Mouse (Mus musculus): ENCODE measurements around the gene Clmn. TPM values are rescaled to one million over a fixed set of nuclear protein-coding genes. Genes with fewer than 3 reads are reported as not detected.

Clmn gene
- total RNA-seq, 1 experiment from 2014 or later: 14.3 TPM

DNA sequence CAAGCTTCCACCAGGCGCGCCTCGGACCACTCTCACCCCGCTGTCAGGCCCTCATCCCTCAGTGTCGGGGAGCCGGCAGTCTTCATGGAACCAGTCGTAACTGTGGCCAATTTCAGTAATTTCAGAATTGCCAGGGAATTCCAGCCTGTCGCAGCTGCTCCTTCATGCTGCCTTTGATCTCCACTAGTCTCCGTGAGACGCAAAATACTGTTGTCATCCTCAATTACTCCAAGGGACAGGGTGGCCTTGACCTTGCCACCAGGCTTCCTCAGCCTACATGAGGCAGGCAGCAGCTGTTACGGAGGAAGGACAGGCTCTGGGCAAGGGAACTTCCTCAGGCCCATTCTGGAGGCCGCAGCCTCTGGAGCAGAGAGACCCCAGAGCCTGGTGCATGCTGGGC lies 15.5 kb upstream of the Clmn start:
- peak; percentile 45 for DNase-seq

DNA sequence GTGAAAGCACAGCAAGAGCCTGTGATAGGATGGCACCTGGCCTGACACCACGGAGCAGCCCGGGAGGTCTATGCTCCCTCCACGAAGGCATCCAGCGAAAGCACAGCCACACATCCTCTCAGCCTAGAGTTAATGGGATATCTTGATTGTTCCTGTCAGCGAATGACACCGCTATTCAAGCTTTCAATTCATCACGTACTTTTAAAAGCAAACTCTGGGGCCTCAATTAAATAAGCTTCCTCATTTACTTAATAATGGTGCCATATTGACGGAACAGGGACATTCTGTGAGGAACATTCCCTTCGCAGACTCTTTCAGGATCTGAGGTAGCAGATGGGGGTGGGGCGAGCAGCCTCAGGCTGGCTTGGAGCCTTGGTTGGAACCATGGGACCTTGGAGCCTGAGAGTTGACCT lies 14.7 kb upstream of the Clmn start:
- no peak for DNase-seq

DNA sequence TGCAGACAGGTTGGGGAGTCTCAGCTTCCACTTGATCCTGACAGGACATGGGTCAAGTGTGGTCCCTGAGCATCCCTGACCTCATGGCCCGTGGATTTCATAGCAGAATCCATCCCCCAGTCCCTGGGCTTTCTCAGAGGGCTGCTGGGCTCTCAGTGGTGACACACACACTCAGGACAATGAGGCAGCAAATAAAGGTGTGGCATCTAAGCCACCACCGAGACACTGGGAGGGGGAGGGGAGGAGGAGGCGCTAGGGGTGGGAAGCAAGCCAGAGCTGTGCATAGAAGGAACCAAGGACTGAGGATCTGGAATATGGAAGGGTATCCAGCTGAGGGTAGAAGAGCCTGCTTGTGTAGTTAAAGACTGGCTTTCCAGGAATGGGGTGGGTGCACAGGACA lies 11.2 kb upstream of the Clmn start:
- no peak for DNase-seq

DNA sequence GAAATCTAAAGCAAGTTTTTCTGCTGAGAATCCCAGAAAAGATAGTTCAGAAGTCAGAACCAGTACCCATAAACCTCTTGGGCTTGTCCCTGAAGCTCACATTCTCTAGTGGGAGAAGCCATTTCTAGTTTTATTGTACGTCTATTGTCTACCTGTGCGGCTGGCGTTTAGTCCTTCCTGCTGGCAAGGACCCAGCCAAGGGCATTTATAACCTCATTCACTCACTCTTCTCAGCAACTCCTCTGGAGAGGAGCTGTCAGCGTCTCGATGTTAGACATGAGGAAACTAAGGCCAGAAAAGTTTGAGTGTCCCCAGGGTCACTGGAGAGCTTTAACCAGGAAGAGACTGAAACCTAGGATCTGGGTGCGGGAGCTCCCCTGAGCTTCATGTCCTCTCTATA lies 7.1 kb upstream of the Clmn start:
- DNase-seq: no peak

DNA sequence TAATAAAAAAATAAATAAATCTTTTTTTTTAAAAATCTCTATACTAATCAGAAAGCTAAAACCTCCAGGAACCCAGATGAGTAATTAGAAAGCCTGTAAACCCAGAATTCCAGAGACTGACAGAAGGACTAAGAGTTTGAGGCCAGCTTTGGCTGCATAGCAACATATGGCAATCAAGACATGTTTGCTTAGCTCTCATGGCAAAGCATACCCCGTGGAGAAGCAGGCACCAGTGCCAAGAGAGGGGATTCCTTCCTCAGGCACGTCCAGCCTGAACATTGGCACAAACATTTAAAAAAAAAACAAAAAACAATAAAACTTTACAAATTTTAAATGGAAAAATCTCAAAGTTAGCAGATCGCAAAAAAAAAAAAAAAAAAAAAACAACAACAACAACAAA lies 4.9 kb upstream of the Clmn start:
- no peak for DNase-seq

DNA sequence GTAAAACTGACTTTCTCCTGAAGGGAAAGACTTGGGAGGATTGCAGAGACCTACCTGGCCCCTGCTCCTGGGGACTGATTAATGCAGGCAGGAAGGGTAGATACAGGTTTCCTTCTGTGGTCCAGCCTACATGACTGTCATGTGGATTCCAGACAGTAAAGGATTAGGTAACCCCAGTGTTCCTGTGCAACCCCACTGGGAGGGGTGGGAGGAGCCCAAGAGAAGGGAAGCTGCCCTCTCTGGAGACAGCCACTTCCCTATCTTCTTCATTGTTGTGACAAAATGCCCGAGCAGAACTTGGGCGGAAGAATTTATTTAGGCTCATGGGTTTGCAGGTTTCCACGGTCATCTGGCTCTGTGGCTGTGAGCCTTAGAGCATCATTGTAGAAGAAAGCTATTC lies 3.6 kb upstream of the Clmn start:
- DNase-seq: no peak

DNA sequence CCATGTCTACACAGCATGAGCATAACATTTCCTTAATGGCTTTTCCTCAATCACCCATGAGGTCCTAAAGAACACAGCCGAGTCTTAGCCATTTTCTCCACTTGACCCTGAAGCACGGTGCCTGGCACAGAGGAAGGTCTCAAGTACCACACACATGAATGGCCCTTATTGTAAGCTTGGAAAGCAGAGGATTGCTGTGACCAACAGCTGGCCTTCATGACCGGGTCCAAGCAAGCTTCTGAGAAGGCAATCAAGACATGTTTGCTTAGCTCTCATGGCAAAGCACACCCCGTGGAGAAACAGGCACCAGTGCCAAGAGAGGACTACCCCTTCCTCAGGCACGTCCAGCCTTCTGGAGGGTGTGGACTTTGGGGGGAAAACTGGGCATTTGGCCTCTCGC lies 3.0 kb upstream of the Clmn start:
- DNase-seq: no peak

DNA sequence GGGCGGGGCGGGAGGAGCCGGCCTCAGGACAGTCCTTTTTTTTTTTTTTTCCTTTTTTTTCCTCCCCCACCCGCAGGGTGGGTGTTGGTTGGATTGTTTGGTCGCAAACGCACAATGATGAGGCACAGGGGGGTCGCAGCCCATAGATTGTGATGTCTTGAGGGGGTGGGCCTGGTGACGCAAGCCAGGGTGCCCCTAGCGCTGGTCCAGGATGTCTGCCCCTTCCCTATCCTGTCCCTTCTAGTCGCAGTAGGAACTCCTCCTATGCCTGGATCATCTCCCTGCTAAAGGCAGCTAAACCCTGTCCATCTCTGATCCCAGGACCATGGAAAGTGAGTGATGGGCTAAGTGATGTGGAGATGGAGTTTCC lies 275 bp upstream of the Clmn start:
- DNase-seq: no peak

DNA sequence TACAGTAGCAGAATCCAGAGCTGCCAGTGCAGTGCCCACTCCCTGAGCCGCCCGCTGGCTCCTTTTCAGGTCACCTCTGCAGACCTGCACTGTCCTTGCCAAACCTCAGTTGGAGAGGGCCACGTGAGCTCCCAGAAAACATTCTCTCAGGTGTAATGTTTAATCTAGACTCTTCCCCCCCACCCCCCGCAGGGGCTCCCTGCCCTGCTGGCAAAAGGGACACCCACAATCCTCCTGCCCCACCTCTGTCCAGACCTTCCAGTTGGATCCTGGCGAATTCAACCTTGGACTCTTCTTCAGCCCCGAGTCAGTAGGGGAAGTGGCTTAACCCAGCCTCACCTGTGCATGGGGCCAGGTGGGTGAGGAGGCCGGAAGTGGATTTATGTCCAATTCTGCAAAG lies 1.2 kb downstream of the Clmn start:
- no peak for DNase-seq

DNA sequence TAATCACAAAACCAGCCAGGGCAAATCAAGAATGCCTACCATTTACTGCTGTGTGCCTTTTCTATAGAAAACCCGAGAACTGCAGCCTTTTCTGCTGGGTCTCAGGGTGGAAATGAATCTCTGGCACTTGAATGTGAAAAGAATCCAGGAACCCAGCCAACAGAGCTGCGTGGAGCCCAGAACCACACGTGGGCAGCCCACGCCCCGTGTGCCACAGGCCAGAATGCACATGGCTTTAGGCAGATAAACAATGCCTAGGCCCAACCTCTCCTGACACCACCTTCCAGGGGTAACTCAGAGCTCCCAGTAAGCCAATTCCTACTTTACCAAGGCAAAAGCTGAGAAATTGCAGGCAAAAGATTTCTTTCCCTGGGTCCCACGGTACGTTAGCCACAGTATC lies 5.7 kb downstream of the Clmn start:
- DNase-seq: no peak

DNA sequence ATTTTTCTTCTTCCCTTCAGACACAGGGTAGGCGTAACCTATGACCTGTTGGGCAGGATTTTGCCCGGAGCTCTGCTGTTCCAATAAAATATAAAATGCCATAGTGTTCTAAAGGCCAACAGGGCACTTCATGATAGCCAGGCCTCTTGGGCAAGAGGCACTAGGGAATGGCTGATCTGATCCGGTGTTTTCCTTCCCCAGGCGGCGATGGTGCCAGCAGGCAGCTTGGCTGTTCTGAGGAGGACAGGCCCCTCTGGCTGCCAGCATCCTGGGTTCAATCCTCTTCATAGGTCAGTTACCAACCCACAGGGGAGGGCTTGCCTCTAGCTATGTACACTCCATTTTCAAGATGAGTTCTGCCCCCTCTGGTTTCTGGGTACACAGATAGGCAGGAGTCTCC lies 6.1 kb downstream of the Clmn start:
- peak; percentile 59 for DNase-seq

DNA sequence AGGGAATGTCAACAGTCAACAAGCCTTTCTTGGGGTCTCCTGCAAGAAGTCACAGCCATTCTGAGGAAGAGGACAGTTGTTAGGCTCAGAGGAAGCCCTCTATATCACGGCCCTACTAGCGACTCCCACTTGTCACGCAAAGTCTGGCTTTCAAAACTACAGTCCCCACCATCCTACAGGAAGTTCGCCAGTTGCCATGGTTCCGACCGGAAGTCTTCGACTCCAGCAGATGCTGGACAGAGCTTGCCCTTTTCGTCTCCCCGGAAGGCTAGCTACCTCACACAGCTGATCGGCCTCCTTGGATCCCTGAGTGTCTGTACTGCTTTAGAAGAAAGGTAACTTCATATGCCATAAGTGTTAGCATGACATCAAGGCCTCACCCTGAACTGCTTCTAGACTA lies 7.3 kb downstream of the Clmn start:
- DNase-seq: no peak

DNA sequence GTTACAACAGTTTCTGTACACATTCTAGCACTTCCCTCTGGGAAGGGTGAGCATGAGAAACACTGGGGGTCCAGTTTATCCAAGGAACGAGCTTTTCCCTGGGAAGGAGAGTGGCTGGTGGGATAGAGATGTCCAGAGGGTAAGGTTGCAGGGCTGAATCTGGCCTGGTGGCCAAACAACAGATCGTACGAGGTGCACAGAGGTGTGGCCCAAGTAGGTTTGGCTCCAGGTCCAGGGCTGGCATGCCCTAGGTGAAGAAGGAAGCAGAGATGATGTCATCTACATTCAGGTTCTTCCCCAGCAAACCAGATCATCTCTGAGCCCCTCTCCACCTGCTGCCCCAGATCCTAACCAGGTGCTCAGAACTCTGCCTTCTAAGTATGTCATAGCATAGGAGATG lies 8.3 kb downstream of the Clmn start:
- no peak for DNase-seq

DNA sequence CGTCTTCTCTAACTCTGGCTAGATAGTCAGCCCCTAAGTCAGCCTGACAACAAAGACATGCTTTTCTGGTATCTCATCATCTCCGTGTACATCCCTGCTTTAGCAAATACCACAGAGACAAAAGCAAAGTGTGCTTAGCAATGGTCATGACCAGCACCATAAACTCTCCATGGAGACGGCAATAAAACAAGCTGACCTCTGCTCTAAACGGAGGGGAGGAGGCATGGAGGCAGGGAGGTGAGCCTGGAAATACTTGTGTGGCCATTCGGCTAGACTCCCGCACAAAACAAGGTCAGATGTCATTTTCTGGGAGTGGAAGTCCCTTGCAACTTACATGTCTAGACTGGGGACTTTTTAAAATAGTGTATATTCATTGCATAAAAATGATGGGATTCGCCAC lies 9.3 kb downstream of the Clmn start:
- DNase-seq: no peak

DNA sequence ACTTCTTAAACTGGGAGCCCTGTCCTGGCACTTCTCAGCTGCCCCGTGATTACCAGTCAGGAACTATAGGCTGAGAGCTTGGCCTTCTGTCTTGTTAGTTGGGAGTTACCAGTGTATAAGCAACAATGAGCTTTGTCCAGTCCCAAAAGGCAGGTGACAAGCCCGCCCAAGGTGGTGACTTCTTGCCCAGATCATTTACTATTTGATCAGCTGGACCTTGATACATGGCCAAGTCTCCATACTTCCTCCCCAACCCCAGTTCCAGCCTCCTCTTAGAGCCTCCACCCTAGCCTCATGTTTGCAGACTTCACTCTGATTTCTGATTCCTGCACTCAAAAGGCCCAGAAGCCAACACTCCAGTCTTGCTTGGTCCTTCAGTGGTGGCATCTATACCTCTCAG lies 10.1 kb downstream of the Clmn start:
- DNase-seq: no peak

DNA sequence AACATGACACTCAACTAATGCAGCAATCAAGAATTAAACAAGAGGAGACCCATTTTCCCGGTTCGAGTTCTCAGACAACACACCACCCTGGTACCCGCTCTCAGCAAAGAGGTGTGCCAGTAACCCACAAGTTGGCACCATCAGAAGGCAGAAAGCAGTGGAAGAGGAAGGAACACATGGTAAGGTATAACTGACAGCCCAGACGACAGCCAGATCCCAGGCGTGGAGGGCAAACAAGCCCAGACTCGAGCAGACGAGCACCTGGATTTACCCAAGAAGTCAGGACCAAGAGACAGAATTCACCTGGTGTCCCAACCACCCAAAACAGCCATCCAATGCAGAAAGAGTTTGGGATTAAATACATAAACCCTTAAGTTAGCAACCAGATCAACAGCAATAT lies 11.5 kb downstream of the Clmn start:
- no peak for DNase-seq

DNA sequence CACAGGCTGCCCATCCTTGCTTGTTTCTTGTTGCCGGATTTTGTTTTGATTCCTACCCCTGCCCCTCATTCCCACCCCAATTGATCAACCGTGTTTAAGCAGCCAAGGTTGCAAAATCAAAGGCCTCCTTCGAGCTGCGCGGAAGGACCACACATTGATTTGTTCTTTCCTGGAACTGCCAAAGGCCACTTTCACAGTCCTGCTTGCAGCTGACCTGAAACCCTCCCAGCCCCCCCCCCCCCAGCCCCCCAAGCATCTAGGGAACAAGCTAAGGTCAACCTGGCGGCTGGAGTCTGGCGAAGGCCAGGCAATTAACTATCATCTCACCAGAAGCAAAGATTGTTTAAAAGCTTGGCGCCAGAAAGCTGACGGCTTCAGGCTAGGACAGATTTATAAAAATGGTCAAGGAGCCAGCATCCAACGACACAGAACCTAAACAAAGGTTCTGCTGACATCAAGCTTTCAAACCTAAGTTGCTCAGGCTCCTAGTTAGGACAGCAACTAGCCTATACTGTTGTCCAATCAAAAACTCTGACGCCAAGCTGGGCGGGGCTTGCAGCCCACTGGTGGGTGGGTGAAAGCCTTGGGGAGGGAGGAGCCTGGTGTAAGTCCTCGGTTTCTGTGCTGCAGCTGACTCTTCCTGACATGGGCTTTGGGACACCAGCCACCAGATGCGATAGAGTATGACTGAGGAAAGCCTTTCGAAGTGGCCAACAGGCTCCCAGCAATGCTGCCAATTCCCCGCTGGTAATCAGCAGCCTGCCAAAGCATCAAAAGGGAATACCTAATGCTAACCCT lies 13.0 kb downstream of the Clmn start:
- DNase-seq: peak; percentile 83

DNA sequence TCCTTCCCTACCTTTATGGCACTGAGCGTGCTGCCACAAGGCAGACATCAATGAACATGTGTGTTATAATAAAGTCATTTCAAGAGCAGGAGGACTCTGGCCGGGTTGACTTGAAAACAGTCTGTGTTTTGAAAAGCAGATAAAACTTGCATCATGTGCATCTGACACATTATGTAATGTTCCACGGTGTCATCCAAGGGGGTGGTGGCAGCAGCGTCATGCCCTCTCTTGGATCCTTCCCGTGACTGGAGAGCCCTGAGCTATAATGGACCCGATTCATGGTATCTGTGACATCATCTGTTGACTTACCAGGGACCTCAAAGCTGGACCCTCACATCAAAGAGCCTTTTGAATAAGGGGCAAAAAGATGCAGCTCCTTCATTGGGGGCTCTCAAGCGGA lies 14.8 kb downstream of the Clmn start:
- DNase-seq: no peak

DNA sequence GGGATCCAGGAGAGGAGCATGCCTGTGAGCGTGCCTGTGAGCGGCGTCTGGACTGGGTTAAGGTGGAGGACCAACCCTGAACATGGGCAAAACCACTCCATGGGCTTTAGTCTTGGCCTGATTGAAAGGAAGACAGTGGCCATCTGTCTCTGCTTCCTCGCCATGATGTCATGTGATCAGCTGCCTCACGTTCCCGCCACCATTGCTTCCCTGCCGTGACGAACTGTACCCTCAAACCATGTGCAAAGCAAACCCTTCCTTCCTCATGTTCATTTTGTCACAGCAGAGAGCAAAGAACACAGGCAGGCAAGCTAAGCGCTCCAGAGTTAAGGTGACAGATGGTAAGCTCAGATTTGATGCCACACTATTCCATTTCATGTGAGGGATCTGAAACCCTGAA lies 16.2 kb downstream of the Clmn start:
- DNase-seq: no peak

DNA sequence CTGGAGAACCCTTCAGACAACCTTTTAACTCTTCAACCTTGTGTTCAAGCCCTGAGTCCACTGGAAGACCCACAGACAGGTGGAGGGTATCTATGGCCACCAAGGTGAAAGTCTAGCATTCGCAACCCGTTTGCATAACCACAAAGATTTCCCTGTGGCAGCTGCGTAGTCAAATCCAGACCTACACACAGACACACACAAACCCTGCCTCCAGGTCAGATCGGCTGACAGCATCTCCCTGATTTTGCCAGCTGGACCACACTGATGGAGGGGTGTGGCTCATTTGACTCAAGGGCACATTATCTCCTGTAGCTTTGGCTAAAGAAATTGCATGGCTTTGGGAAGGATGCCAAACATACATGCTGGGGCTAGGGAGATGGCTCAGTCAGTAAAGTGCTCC lies 17.6 kb downstream of the Clmn start:
- DNase-seq: no peak

DNA sequence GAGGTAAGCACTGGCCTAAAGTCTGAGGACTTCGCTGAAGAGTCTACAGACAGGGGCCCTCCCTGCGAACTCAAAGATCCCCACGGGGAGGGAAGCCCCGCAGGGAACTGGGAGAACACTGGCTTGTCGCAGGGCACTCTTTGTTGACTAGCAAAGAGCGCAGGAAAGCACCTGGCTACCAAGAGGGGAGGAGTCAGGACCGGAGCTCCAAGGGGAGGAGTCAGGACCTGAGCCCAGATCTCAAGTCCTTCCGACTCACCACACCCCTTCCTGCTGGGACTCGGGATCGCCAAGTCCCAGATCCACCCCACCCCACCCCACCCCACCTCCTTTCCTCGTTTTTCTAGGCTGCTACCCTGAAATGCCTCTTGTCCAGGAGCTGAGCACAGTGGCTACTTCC lies 19.2 kb downstream of the Clmn start:
- DNase-seq: peak; percentile 32

DNA sequence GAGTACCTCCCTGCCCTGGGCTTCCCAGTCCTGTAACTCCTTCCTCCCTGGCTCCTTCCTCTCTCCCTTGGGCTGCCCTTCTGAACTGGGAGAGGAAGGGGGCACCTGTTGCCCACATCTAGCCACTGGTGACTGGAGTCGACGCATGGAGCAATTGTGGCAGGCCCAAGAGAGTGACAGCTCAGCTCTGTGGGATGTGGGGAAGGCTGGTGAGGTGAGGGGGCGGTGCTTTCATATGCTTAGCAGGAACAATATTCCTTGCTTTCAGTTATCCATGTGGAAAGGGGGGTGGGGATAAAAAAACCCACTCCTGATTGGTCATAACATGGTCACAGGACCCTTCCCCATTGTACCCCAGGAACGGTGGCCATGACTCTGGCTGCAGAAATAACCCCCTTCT lies 19.9 kb downstream of the Clmn start:
- DNase-seq: no peak

DNA sequence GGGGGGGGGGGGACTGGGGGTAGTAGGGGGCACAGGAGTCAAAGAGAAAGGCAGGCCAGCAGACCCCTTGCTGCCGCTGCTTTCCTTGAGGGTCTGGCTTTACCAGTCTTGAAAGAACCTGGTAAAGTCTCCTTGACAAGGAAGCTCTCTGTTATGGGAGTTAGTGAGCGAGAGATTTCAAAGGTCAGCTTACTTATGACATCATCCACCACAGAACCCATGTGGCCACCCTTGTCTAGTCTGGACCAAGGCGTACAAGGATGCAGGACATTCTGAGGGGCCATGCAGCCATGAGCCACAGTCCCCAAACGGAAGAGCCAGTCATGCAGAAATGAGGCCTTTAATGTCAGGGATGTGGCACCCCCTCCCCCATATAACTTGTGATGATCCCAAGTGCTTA lies 20.6 kb downstream of the Clmn start:
- DNase-seq: no peak

DNA sequence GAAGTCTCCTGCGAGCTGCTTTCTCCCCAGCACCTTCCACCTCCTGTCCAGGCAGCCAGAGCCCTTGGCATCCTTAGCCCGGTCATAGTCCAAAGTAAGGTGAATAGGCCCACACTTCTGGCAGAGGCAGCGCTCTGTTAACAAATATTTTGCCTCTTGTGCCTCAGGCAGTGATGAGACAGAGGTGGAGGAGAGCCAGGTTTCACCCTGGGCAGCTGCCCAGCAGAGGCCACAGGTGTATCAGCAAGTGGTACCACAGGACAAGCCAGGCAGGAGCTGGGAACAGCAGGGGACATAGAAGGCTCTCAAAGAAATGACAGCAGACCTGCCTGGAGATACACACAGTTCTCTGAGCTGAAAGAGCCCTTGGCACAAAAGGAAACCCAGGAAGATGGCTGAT lies 23.6 kb downstream of the Clmn start:
- no peak for DNase-seq

DNA sequence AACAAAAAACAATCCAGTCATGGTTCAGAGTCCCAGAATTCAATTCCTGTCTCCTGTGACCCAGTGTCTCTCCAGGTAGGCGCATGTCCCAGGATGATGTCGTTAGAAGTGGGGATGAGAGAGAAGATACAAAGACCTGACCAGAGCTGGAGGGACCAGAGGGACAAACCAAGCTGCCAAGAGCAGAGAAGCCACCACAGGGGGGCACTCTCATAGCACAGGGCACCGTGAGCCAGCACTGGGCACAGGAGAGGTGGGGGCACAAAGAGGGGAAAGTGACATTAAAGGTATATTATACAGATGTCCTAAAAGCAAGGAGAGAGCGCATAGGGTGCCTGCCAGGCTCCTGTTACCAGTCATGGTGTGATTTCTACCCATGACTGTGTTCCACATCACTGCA lies 25.9 kb downstream of the Clmn start:
- DNase-seq: peak; percentile 67

All from adrenal gland, postnatal 14 days (tissue).